22 mouse cellular contexts compared by ENCODE assay signal in genomic region chr1:188347762-188348161, GRCm38 (mm10).
"Had no signal": no experiment of that assay in that cellular context is flagged by ENCODE, and none has a peak within 500 bp of the region (broad histone marks: within the 10 kb centered on the region; RNA-seq: fewer than 3 reads in every experiment).

No protein-coding gene starts in this region.

- H3K9ac ChIP-seq: liver, postnatal 0 days; lung, embryonic 15.5 days; midbrain, embryonic 12.5 days; neural tube, embryonic 13.5 days; neural tube, embryonic 15.5 days had no signal

- DNase-seq: liver, postnatal 0 days; lung, adult 2 months; lung, postnatal 14 days; lung, postnatal 36 days; midbrain, embryonic 14.5 days; retina, postnatal 1 day; right cerebral cortex, adult 18-20 months; right cerebral cortex, postnatal 25 days; right cerebral cortex, postnatal 4 days; spleen, adult 18-20 months; thymus, adult 18-20 months; thymus, postnatal 14 days; thymus, postnatal 36 days had no signal

- H3K36me3 ChIP-seq: lung, embryonic 15.5 days; midbrain, embryonic 10.5 days; midbrain, embryonic 12.5 days; neural tube, embryonic 13.5 days; neural tube, embryonic 15.5 days had no signal

- H3K27ac ChIP-seq: lung, embryonic 15.5 days; macrophage; midbrain, embryonic 10.5 days; midbrain, embryonic 12.5 days; neural tube, embryonic 13.5 days; neural tube, embryonic 15.5 days had no signal

- H3K27me3 ChIP-seq: lung, embryonic 15.5 days; midbrain, embryonic 12.5 days; neural tube, embryonic 13.5 days; neural tube, embryonic 15.5 days had no signal

- H3K4me3 ChIP-seq: lung, embryonic 15.5 days; midbrain, embryonic 10.5 days; midbrain, embryonic 12.5 days; myocyte; neural tube, embryonic 13.5 days; neural tube, embryonic 15.5 days had no signal

- H3K9me3 ChIP-seq: lung, embryonic 15.5 days; midbrain, embryonic 10.5 days; midbrain, embryonic 12.5 days had no signal

- ATAC-seq: liver, postnatal 0 days; lung, postnatal 0 days; midbrain, embryonic 16.5 days had no signal

- H3K4me1 ChIP-seq: lung, embryonic 15.5 days; midbrain, embryonic 10.5 days; midbrain, embryonic 12.5 days; neural tube, embryonic 13.5 days; neural tube, embryonic 15.5 days had no signal
